Mouse (Mus musculus): Measurements from ENCODE around the gene Coa4. TPM values are rescaled to one million over a fixed set of nuclear protein-coding genes. Genes with fewer than 3 reads are reported as not detected.

The Coa4 gene
- 10 to 100 TPM in 1 of 2 experiments, 1 to 10 TPM in 1; 7.6 to 10.6 TPM for total RNA-seq (2021)
- long read RNA-seq, experiment 1, transcript Coa4-201 (2 exons, 1,391 nt): major isoform, 5 of 5 reads
- long read RNA-seq, experiment 1, partial matches to known transcripts: 0 of 5 reads
- long read RNA-seq, experiment 1, other reads (novel, unspliced or antisense): 0 of 5 reads
- long read RNA-seq, experiment 2, transcript Coa4-201 (2 exons, 1,391 nt): major isoform, 13 of 13 reads
- long read RNA-seq, experiment 2, partial matches to known transcripts: 0 of 13 reads
- long read RNA-seq, experiment 2, other reads (novel, unspliced or antisense): 0 of 13 reads

DNA sequence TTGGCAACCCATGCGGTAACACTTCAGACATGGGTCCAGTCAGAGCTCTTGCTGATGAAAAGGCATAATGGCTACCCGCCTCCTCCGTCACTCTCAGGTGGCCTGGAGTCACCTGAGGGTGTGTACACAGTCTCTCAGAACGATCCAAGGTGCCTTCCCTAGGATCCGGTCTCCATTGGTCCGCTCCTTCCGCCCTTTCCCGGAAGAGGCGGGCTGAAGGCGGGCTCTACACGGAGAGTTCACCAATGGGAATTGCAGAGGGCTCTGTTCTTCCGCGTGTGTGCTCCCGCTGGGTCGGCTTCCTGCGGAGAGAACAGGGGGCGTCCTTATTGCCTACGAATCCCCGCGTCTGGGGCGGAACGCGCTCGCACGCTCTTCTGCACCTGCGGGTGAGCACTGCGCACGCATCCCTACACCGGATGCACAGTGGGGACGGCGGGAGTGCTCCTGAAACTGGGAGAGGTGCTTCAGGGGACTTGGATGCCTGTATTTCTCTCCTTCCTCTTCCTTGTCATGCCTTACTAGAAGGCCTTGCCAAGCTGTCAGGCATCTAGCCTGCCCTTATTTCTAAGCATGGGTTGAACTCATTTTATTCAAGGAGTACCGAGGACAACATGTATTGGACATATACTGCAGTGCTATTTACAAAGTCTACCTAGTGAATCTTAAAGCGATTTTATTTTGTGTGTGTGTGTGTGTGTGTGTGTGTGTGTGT lies at the start of gene Coa4:
Coa4 (plus strand) TSS at position 268 of the 715 bp plus-strand sequence.
- peak; percentile 82 to 91 for DNase-seq (ENCODE audit: low spot score in 2 of 2)

DNA sequence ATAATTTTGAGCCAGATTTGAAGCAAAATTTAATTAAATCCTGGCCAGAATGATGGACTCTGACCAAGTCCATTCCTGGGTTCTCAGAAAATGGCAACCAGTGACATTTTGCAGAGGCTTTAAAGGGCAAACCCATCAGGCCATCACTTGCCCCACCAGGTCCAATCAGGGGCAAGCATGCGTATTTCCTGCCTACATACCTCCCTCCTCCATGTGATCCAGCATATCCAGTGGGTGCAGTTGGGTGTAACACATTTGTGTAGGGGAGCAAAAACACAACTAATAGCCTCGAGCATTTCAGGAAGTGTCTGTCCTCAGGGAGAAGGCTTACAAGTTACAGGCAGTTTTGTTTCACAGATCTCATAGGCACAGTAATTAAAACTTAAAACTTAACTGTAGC lies 49.6 kb upstream of the Coa4 start:
- no peak for DNase-seq (ENCODE audit: low spot score in 2 of 2)

DNA sequence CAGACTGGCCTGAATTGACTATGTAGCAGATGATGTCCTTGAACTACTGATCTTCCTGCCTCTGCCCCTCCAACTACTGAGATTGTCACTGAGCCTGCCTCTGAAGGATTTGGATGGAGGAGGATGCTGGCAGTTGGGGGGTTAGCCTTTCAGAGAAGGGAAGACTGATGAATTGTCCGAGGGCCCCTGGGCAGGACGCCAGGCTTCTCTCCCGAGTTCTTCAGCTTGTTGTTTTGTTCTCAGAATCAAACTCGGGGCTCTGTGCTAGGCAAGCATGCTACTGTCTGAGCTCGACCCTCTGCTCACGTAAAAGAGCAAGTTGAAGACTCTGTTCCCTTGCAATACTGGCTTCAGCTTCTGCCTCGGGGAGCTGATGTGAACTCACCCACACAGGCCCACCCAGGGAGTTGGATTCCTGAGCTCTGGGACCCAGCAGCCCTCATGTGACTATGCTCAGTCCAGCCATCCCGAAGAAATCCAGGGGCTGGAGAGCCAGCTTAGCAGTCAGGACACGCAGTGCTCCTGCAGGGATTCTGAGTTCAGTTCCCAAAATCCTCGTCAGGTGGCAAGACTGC lies 48.3 kb upstream of the Coa4 start:
- peak in 1 of 2 experiments; percentile 52 for DNase-seq (ENCODE audit: low spot score in 2 of 2)

DNA sequence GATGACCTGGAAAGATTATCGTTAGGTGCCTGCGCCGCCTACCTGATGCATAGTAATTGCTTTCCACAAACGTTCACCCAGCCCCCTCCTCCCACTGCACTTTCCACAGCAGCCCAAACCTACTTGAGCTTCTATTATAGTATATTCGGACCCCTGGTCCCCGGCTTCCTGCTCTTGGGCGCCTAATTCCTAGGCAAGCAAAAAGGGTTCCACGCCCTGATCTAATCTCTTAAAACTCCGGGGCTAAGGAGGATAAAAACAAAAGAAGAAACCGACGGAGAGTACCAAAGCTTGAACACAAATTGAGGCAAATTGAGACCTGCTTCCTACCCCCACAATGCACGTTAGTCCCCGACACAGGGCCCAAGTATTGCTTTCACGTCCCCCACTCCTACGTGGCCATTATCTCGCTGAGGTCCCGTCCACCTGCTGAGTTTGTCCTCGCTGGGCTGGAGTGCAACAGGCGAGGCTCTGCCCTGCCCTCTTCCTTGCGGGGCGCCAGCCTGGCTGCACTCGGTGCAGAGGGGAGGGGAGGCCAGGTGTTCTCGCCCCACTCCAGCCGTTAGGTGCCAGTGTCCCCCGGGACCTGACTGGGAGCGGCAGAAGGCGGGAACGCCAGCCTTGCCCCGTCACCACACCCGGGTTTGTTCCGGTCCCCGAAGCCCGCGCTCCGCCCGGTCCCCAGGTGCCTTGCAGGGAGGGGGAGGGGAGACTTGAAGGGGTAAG lies 44.3 kb upstream of the Coa4 start:
- DNase-seq (ENCODE audit: low spot score in 2 of 2): no peak

GRCm38 (mm10) chr7:100493117-100493483 lies 43.8 kb upstream of the Coa4 start, which contains the start of gene Ucp2:
Ucp2 (plus strand) TSS chr7:100493337.
- peak in 1 of 2 experiments; percentile 70 for DNase-seq (ENCODE audit: low spot score in 2 of 2)

DNA sequence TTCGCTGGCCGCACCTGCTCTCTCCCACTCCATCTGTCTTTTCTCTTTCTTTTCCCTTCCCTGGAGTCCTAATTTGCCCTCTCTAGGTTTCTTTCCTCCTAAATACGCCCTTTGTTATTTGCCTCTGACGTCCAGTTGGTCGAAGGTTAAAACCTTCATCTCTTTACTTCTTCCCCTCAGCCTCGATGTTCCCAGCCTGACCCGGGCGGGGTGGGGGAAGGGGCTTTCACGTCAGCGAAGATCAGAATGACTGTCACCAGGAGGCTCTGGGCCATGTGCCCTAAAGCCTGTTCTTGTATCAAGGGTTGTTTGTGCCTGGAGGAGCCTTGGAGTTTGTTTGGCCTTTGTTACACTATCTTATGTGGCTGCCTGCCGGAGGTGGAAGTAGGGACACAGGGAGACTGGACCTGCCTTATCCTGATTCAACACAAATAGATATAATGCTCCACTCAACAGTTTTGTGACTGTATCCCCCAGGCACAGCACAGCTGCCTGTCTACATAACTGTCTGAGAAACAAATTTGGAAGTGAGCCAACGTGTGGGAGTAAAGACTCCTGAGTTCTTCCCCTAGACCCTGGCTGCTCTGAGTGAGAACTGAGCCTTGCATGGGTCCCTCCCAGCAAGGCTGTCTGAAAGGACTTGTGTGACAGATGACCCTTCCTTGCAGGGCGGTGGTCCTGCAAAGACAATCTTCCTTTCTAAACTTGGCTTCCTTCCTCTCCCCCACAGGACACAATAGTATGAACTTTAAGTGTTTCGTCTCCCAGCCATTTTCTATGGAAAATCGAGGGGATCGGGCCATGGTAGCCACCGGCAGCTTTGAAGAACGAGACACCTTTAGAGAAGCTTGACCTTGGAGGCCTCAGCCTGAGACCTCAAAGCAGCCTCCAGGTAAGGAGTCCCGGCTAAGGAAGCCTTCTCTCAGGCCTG lies 43.1 kb upstream of the Coa4 start:
- peak in 1 of 2 experiments; percentile 41 for DNase-seq (ENCODE audit: low spot score in 2 of 2)

DNA sequence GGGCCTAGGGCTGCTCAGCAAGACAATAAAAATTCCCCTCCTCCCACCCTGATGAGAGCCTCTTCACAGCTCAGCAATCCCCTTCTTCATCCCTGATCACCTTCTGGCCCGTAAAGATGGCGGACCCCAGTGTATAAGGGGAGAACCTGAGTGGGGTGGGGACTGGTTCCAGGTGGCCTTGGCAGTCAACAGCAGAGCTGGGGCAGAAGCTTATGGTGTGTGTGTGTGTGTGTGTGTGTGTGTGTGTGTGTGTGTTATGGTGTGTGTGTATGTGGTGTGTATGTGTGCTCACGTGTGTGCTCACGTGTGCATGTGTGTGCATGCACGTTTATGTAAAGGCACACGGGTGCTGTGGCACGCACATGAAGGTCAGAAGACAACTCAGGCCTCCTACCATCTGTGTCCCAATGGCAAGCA lies 42.4 kb upstream of the Coa4 start:
- no peak for DNase-seq (ENCODE audit: low spot score in 2 of 2)

- no peak for DNase-seq (ENCODE audit: low spot score in 2 of 2)
These were observed 41.8 kb upstream of the Coa4 start for GRCm38 (mm10) chr7:100495042-100495441.

- peak; percentile 60 to 83 for DNase-seq (ENCODE audit: low spot score in 2 of 2)
These were observed 41.2 kb upstream of the Coa4 start for GRCm38 (mm10) chr7:100495581-100496251.

DNA sequence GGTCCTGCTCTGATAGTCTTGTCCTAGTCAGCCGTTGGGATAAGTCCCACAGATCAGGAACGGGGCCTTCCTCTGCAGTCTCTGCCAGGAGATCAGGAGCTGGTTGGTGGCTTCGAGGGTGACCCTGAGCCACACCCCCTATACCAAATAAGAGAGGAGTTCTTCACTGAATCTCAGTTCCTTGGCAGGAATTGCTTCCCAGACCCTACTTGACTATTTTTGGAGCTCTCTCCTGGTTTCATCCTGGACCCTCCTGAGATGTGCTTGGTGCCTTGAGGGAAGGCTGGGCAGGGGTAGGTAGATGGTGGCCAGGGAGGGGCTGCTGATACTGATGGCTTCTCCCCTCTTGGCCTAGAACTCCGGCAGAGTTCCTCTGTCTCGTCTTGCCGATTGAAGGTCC lies 40.5 kb upstream of the Coa4 start:
- no peak for DNase-seq (ENCODE audit: low spot score in 2 of 2)

DNA sequence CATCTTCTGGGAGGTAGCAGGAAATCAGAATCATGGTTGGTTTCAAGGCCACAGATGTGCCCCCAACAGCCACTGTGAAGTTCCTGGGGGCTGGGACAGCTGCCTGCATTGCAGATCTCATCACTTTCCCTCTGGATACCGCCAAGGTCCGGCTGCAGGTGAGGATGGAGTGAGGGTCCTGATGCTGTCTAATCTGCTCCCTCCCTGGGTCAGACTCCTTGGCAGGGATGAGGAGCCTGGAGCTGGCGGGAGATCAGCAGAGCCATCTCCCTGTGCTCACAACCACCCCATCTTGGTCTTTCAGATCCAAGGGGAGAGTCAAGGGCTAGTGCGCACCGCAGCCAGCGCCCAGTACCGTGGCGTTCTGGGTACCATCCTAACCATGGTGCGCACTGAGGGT lies 40.1 kb upstream of the Coa4 start:
- no peak for DNase-seq (ENCODE audit: low spot score in 2 of 2)

DNA sequence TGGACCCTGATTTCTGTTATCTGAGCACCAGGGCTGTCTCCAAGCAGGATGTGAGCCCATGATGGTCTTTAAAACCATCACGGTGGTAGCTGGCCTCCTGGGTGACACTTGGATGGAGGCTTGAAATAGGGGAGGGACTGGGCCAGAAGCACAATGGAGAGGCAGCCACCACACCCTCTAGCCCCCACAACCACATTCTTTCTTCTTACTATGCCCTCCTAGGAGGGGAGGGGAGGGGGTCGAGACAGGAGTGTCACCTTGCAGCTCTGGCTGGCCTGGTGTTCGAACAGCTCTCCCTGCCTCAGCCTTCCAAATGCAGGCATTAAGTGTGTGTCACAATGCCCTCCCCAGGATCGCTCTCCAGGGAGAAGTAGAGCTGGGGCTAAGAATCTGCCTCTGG lies 39.5 kb upstream of the Coa4 start:
- DNase-seq (ENCODE audit: low spot score in 2 of 2): no peak

GRCm38 (mm10) chr7:100497982-100498381 lies 38.9 kb upstream of the Coa4 start:
- no peak for DNase-seq (ENCODE audit: low spot score in 2 of 2)

DNA sequence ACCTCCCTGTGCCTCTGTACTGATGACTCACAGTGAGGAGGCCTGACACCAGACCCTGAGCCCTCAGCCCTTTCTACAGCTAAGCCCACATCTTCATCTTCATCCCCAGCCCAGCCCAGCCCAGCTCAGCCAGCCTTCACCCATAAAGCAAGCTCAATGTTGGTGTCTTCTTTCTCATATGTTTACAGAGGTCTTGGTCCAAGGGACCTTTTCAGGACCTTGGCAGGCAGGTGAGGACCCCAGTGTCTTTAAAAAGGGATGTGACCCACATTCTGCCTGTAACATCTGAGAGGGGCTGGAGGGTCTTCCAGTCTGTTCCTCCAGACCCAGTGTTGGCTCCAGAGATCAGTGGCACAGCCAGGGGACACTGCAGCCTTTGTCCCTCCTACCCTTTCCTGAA lies 37.4 kb upstream of the Coa4 start:
- no peak for DNase-seq (ENCODE audit: low spot score in 2 of 2)

- no peak for DNase-seq (ENCODE audit: low spot score in 2 of 2)
These were observed 36.4 kb upstream of the Coa4 start for GRCm38 (mm10) chr7:100500276-100500977.

DNA sequence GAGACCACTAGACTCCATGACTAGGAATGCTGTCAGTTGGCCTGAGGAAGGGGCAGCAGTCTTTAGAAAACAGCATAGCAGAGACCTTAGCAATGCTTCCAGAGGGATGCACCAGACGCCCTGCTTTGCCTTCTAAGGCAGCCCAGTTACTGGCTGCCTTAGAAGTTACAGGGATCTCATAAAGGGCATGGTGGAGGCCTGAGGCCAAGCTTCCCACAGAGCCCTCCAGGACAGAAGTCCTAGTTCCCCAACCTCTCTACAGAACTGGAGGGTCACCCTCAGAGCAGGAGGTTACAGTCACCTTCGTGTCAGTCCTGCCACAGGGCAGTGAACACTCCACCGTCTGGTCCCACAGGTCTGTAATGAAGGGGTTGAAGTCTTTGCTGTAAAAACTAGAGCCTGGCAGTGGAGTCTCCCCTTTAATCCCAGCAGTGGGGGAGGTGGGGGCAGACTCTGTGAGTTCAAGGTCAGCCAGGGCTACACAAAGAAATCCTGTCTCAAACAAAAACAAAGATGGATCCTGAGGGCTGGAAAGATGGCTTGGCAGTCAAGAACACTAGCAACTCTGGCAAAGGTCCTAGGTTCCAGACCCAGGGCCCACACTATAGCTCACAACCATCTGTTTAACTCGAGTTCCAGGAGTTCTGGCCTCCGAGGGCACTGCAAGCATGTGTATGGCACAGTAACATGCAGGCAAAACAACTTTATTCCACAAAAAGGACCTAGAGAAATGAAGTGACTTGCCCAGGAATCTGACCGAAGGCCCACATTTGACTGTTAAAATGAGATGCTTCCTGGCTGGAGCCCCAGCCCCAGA lies 35.6 kb upstream of the Coa4 start:
- DNase-seq (ENCODE audit: low spot score in 2 of 2): no peak

- DNase-seq (ENCODE audit: low spot score in 2 of 2): no peak
These were observed 35.0 kb upstream of the Coa4 start for GRCm38 (mm10) chr7:100501844-100502373.

DNA sequence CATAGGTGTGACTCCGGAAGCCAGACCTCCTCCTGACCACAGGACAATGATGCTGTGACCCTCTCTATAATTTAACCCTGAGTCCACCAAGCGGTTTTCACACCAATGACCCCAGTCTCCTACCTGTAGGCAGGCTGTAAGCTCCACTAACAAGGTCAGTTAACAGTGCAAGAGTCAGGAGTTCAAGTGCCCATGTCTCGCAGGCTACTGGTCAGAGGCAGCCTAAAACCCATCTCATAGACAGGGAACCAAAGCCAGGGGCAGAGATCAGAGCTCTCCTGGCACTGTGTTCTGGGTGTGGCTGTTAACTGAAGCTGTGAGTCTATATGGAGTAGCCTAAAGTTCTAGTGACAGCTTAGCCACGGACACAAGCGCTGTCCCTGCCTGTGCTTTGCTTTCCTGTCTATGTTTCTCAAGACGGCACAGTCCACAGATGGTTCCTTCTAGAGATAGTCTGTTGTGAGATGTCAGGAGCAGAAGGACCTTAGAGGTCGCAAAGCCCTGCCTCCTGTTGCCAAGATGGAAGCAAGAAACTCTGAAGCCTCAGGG lies 34.4 kb upstream of the Coa4 start:
- DNase-seq (ENCODE audit: low spot score in 2 of 2): no peak
